Mouse (Mus musculus) liver, embryonic 13.5 days (tissue): ENCODE measurements around the gene Neb. TPM values are rescaled to one million over a fixed set of nuclear protein-coding genes. Genes with fewer than 3 reads are reported as not detected.

Experiments
- ATAC-seq: fragments of 200-750 bp; cut with Nextera tagmentation; 2 replicates; pipeline ENCODE4 v1.8.0; 2017; ENCODE audit warnings: low read depth, mild to moderate bottlenecking, moderate number of reproducible peaks, moderate library complexity
- DNase-seq: peaks from one replicate; pipeline ENCODE4 v3.0.0; 2022
- H3K27ac ChIP-seq: fragments of 300-500 bp; sonication (generic); 2 replicates; pipeline ENCODE4 v1.5.1; 2015; ENCODE audit warnings: moderate library complexity, mild to moderate bottlenecking, inconsistent platforms
- H3K27me3 ChIP-seq: fragments of 300-500 bp; sonication (generic); 2 replicates; pipeline ENCODE4 v1.6.1; 2015; ENCODE audit warnings: mild to moderate bottlenecking, inconsistent platforms
- H3K36me3 ChIP-seq: fragments of 300-500 bp; sonication (generic); 2 replicates; pipeline ENCODE4 v1.6.1; 2015; ENCODE audit warnings: mild to moderate bottlenecking, inconsistent platforms
- H3K4me1 ChIP-seq: fragments of 300-500 bp; sonication (generic); replicated peaks from 2 replicates; pipeline ENCODE4 v1.6.1; 2015; ENCODE audit warnings: inconsistent platforms
- H3K4me2 ChIP-seq: fragments of 300-500 bp; sonication (generic); 2 replicates; pipeline ENCODE4 v1.6.1; 2015; ENCODE audit warnings: inconsistent platforms, mild to moderate bottlenecking, moderate library complexity
- H3K4me3 ChIP-seq: fragments of 300-500 bp; sonication (generic); replicated peaks from 2 replicates; pipeline ENCODE4 v1.5.1; 2015; ENCODE audit warnings: mild to moderate bottlenecking, inconsistent platforms
- H3K9ac ChIP-seq: fragments of 300-500 bp; sonication (generic); 2 replicates; pipeline ENCODE4 v1.6.1; 2015; ENCODE audit warnings: mild to moderate bottlenecking, inconsistent platforms
- H3K9me3 ChIP-seq: fragments of 300-500 bp; sonication (generic); replicated peaks from 2 replicates; pipeline ENCODE4 v1.6.1; 2016; ENCODE audit warnings: inconsistent platforms
- WGBS: fragments of 180-500 bp; shearing (Covaris S2); methylation state at CpG from one replicate; pipeline ENCODE4 v1.1.7; 2015; ENCODE audit not compliant: insufficient replicate concordance; 5-methylcytosine and 5-hydroxymethylcytosine counted together
- polyA plus RNA-seq: library from polyadenylated mRNA; unstranded; fragments of >200 nt; fragmentation: Nextera tagmentation; extraction: Ambion mirVana; gene quantifications from 2 replicates; pipeline ENCODE4 v1.2.1, GENCODE M21; 2015

Neb gene
- polyA plus RNA-seq = 1.6 and 2.6 TPM in 2 replicates

GRCm38 (mm10) chr2:52378448-52378804 lies at the start of gene Neb:
TSS of gene Neb (minus strand) at chr2:52378474.
- ATAC-seq (peak; percentile 97), DNase-seq (peak; percentile 62)
- 27% methylated on average over 7 of the region's 7 CpGs for WGBS
- Histone ChIP-seq H3K27ac (peak within 1 kb of the TSS; percentile 43), H3K4me1 (peaks cover 16% of the 10 kb centered on the region), H3K9ac (peak within 1 kb of the TSS; percentile 26; the same call in 1 of the 2 replicates), H3K36me3 (no peaks in the 10 kb centered on the region), H3K4me3 (peak within 1 kb of the TSS; percentile 45), H3K9me3 (no peaks in the 10 kb centered on the region), H3K27me3 (no peaks in the 10 kb centered on the region), H3K4me2 (peak within 1 kb of the TSS; percentile 65)

- Histone ChIP-seq H3K9ac (no peak overlapping the region), H3K4me3 (no peak overlapping the region), H3K27me3 (no peaks in the 10 kb centered on the region), H3K36me3 (no peaks in the 10 kb centered on the region), H3K27ac (no peak overlapping the region), H3K4me1 (peaks cover 26% of the 10 kb centered on the region), H3K4me2 (no peak overlapping the region), H3K9me3 (no peaks in the 10 kb centered on the region)
- WGBS = 82% methylated on average over 3 of the region's 3 CpGs
- DNase-seq (no peak), ATAC-seq (no peak)
Measured at GRCm38 (mm10) chr2:52427383-52427782, 49.1 kb upstream of the Neb start.

GRCm38 (mm10) chr2:52426041-52426440 lies 47.8 kb upstream of the Neb start:
- H3K9me3 ChIP-seq = no peaks in the 10 kb centered on the region
- H3K9ac ChIP-seq = peak overlapping the region; percentile 95
- H3K27ac ChIP-seq = no peak overlapping the region
- DNase-seq (no peak), ATAC-seq (no peak)
- no peaks in the 10 kb centered on the region for H3K36me3 ChIP-seq
- peak overlapping the region; percentile 75 for H3K4me2 ChIP-seq
- H3K4me3 ChIP-seq = peak overlapping the region; percentile 96; the same call in 1 of the 2 replicates
- no peaks in the 10 kb centered on the region for H3K27me3 ChIP-seq
- 85% methylated on average over 3 of the region's 3 CpGs for WGBS
- peaks cover 39% of the 10 kb centered on the region for H3K4me1 ChIP-seq

GRCm38 (mm10) chr2:52425523-52425795 lies 47.2 kb upstream of the Neb start:
- H3K4me2 ChIP-seq = peak overlapping the region; percentile 75
- peak overlapping the region; percentile 66 for H3K27ac ChIP-seq
- H3K4me3 ChIP-seq = peak overlapping the region; percentile 96
- peak overlapping the region; percentile 95 for H3K9ac ChIP-seq
- ATAC-seq (no peak), DNase-seq (no peak)
- H3K4me1 ChIP-seq = peaks cover 45% of the 10 kb centered on the region
- H3K36me3 ChIP-seq = no peaks in the 10 kb centered on the region
- WGBS = 23% methylated on average over 10 of the region's 10 CpGs
- H3K27me3 ChIP-seq = no peaks in the 10 kb centered on the region
- no peaks in the 10 kb centered on the region for H3K9me3 ChIP-seq

- Histone ChIP-seq H3K4me1 (peaks cover 50% of the 10 kb centered on the region), H3K4me2 (peak within 1 kb of the TSS; percentile 75), H3K36me3 (no peaks in the 10 kb centered on the region), H3K9me3 (no peaks in the 10 kb centered on the region), H3K9ac (peak within 1 kb of the TSS; percentile 95), H3K27ac (peak within 1 kb of the TSS; percentile 93), H3K4me3 (peak within 1 kb of the TSS; percentile 96), H3K27me3 (no peaks in the 10 kb centered on the region)
- DNase-seq = peak; percentile 83
- ATAC-seq = peak; percentile 92
- WGBS = under 1% methylated on average over 54 of the region's 57 CpGs
Measured at GRCm38 (mm10) chr2:52424747-52425522, 46.7 kb upstream of the Neb start, which contains the start of gene Arl5a. TSS of gene Arl5a (minus strand) at chr2:52424901.

- ATAC-seq (peak; percentile 62), DNase-seq (peak; percentile 50)
- H3K27me3 ChIP-seq = no peaks in the 10 kb centered on the region
- no peaks in the 10 kb centered on the region for H3K9me3 ChIP-seq
- H3K4me3 ChIP-seq = peak overlapping the region; percentile 96
- H3K27ac ChIP-seq = peak overlapping the region; percentile 93
- under 1% methylated on average over 35 of the region's 42 CpGs for WGBS
- H3K4me1 ChIP-seq = peaks cover 57% of the 10 kb centered on the region
- H3K36me3 ChIP-seq = no peaks in the 10 kb centered on the region
- peak overlapping the region; percentile 75 for H3K4me2 ChIP-seq
- H3K9ac ChIP-seq = peak overlapping the region; percentile 95
Measured at GRCm38 (mm10) chr2:52424248-52424728, 46.0 kb upstream of the Neb start.

GRCm38 (mm10) chr2:52423611-52424247 lies 45.5 kb upstream of the Neb start:
- Histone ChIP-seq H3K36me3 (no peaks in the 10 kb centered on the region), H3K4me3 (peak overlapping the region; percentile 96), H3K4me2 (peak overlapping the region; percentile 75), H3K27me3 (no peaks in the 10 kb centered on the region), H3K9me3 (no peaks in the 10 kb centered on the region), H3K9ac (peak overlapping the region; percentile 95), H3K27ac (peak overlapping the region; percentile 93), H3K4me1 (peaks cover 62% of the 10 kb centered on the region)
- no peak for DNase-seq
- no peak for ATAC-seq
- WGBS = 3% methylated on average over 16 of the region's 16 CpGs

GRCm38 (mm10) chr2:52422871-52423610 lies 44.8 kb upstream of the Neb start:
- no peak for DNase-seq
- peak overlapping the region; percentile 93 for H3K27ac ChIP-seq
- H3K36me3 ChIP-seq = no peaks in the 10 kb centered on the region
- H3K4me3 ChIP-seq = peak overlapping the region; percentile 96
- 30% methylated on average over 8 of the region's 8 CpGs for WGBS
- no peak for ATAC-seq
- H3K27me3 ChIP-seq = no peaks in the 10 kb centered on the region
- peaks cover 63% of the 10 kb centered on the region for H3K4me1 ChIP-seq
- H3K9ac ChIP-seq = peak overlapping the region; percentile 95
- H3K4me2 ChIP-seq = peak overlapping the region; percentile 75
- H3K9me3 ChIP-seq = no peaks in the 10 kb centered on the region

- no peak for ATAC-seq
- WGBS = 38% methylated on average over 6 of the region's 6 CpGs
- H3K9ac ChIP-seq = peak overlapping the region; percentile 44; the same call in 1 of the 2 replicates
Measured at GRCm38 (mm10) chr2:52421197-52421596, 42.9 kb upstream of the Neb start.

GRCm38 (mm10) chr2:52420001-52420710 lies 41.9 kb upstream of the Neb start:
- WGBS = 74% methylated on average over 7 of the region's 7 CpGs
- H3K4me2 ChIP-seq = 0 out of 2 replicates have a peak overlapping the region, but pooled peaks have one; percentile 6
- H3K9ac ChIP-seq = no peak overlapping the region
- H3K27ac ChIP-seq = no peak overlapping the region
- H3K9me3 ChIP-seq = no peaks in the 10 kb centered on the region
- DNase-seq (no peak), ATAC-seq (no peak)
- peaks cover 20% of the 10 kb centered on the region for H3K36me3 ChIP-seq
- peaks cover 53% of the 10 kb centered on the region for H3K4me1 ChIP-seq
- no peak overlapping the region for H3K4me3 ChIP-seq
- no peaks in the 10 kb centered on the region for H3K27me3 ChIP-seq

More at GRCm38 (mm10) chr2:52421197-52421596, 42.9 kb upstream of the Neb start:
- H3K4me2 ChIP-seq = peak overlapping the region; percentile 75
- H3K27me3 ChIP-seq = no peaks in the 10 kb centered on the region
- no peaks in the 10 kb centered on the region for H3K9me3 ChIP-seq
- peak overlapping the region; percentile 21 for H3K4me3 ChIP-seq
- DNase-seq = no peak
- H3K4me1 ChIP-seq = peaks cover 63% of the 10 kb centered on the region
- peak overlapping the region; percentile 20; the same call in 1 of the 2 replicates for H3K27ac ChIP-seq
- H3K36me3 ChIP-seq = peaks cover 10% of the 10 kb centered on the region
